Mouse (Mus musculus) thymus, postnatal 14 days (tissue): ENCODE measurements around the gene Olfr859.
"Not testable (repeated sequence)": the region's sequence is repeated elsewhere in the genome, so short reads cannot be mapped to it uniquely, and the experiment has no call there.

ENCODE experiments used
- DNase-seq: peaks from one replicate; pipeline ENCODE4 v3.0.0; 2021

The Olfr859 gene

GRCm38 (mm10) chr9:19804606-19805005, at the start of gene Olfr859:
Olfr859 (plus strand) TSS chr9:19804906.
- DNase-seq: not testable (repeated sequence)

GRCm38 (mm10) chr9:19769136-19769535, 35.6 kb upstream of the Olfr859 start:
- no peak for DNase-seq

- DNase-seq: no peak
Observed at GRCm38 (mm10) chr9:19769701-19770100, 35.0 kb upstream of the Olfr859 start.

GRCm38 (mm10) chr9:19779983-19780382, 24.7 kb upstream of the Olfr859 start, which contains the start of gene Olfr58:
Olfr58 (plus strand) TSS chr9:19780283.
- no peak for DNase-seq

- no peak for DNase-seq
Observed at GRCm38 (mm10) chr9:19803000-19803399, 1.7 kb upstream of the Olfr859 start.

GRCm38 (mm10) chr9:19849647-19850046, 44.9 kb downstream of the Olfr859 start, which contains the start of gene Olfr860:
Olfr860 (minus strand) TSS chr9:19849747.
- DNase-seq: no peak
